19 mouse cellular contexts compared by ENCODE assay signal in genomic region chr6:146014312-146014711, GRCm38 (mm10).
"Had no signal": no experiment of that assay in that cellular context is flagged by ENCODE, and none has a peak within 500 bp of the region (broad histone marks: within the 10 kb centered on the region; RNA-seq: fewer than 3 reads in every experiment).

No protein-coding gene starts in this region.

- H3K27me3 ChIP-seq: kidney, embryonic 15.5 days; liver, embryonic 13.5 days; midbrain, embryonic 13.5 days; neural tube, embryonic 13.5 days had no signal

- H3K9ac ChIP-seq: kidney, embryonic 15.5 days; liver, embryonic 13.5 days; midbrain, embryonic 13.5 days; neural tube, embryonic 13.5 days had no signal

- DNase-seq: kidney, adult 11 months; kidney, adult 8-10 months; kidney, postnatal 10 days; kidney, postnatal 36 days; layer of hippocampus, postnatal 36 days; liver, embryonic 13.5 days; lung, adult 2 months; lung, postnatal 14 days; thymus, adult 18-20 months; thymus, postnatal 14 days; thymus, postnatal 4 days had no signal

- H3K27ac ChIP-seq: kidney, embryonic 15.5 days; left cerebral cortex, adult 2 months; liver, embryonic 13.5 days; midbrain, embryonic 10.5 days; midbrain, embryonic 13.5 days; neural tube, embryonic 13.5 days had no signal

- ATAC-seq: midbrain, embryonic 13.5 days; midbrain, embryonic 16.5 days had no signal

- H3K4me1 ChIP-seq: liver, embryonic 13.5 days had no signal

- H3K9me3 ChIP-seq: kidney, embryonic 15.5 days; liver, embryonic 13.5 days; megakaryocyte, embryonic 14.5 days; midbrain, embryonic 10.5 days; midbrain, embryonic 13.5 days; neural tube, embryonic 13.5 days had no signal

- H3K4me2 ChIP-seq: kidney, embryonic 15.5 days; liver, embryonic 13.5 days; midbrain, embryonic 13.5 days; neural tube, embryonic 13.5 days had no signal

- H3K36me3 ChIP-seq: kidney, embryonic 15.5 days; liver, embryonic 13.5 days; midbrain, embryonic 10.5 days; midbrain, embryonic 13.5 days; neural tube, embryonic 13.5 days had no signal

- H3K4me3 ChIP-seq: kidney, embryonic 15.5 days; left cerebral cortex, adult 2 months; liver, embryonic 13.5 days; megakaryocyte, embryonic 14.5 days; midbrain, embryonic 10.5 days; midbrain, embryonic 13.5 days; myocyte; neural tube, embryonic 13.5 days had no signal
